Mouse (Mus musculus): ENCODE measurements around the gene Pold4. TPM values are rescaled to one million over a fixed set of nuclear protein-coding genes. Genes with fewer than 3 reads are reported as not detected.

Pold4 gene
- total and polyA plus RNA-seq, 3 experiments, result 36.8 to 76.4 (median 53.4) TPM

- Histone ChIP-seq H3K4me3 (replicated peaks in 1 of 3; ENCODE audit: low read depth in 2 of 3, low read length in 2 of 3, poor library complexity in 1 of 3) (peak overlapping the region; percentile 50 to 77 (median 53)), H3K9me3 (replicated peaks; ENCODE audit: low read length) (peaks cover 2% of the 10 kb centered on the region), H3K27me3 (replicated peaks) (peaks cover 2% of the 10 kb centered on the region), H3K4me1 (ENCODE audit: control insufficient read depth in 1 of 2, insufficient read depth in 2 of 2) (peaks cover 13 to 43% of the 10 kb centered on the region in 2 experiments), H3K9ac (ENCODE audit: insufficient read depth, low read depth) (peak overlapping the region; percentile 39), H3K4me2 (ENCODE audit: insufficient read depth, low read depth, poor library complexity, severe bottlenecking) (peak overlapping the region; percentile 83), H3K27ac (ENCODE audit: insufficient read depth, low read depth) (peak overlapping the region; percentile 38; the same call in 1 of the 2 replicates), H3K79me2 (replicated peaks; ENCODE audit: control insufficient read depth, extremely low read depth, insufficient read depth, poor library complexity, severe bottlenecking) (no peaks in the 10 kb centered on the region), H3K36me3 (replicated peaks in 1 of 2; ENCODE audit: control insufficient read depth in 1 of 2, insufficient read depth in 1 of 2, low read length in 1 of 2) (peaks cover 10 to 12% of the 10 kb centered on the region in 2 experiments)
- no peak for TF ChIP-seq GABPA (IDR thresholded peaks at IDR 0.05; ENCODE audit: insufficient replicate concordance, low read depth, low read length)
- no peak for TF ChIP-seq ZNF384 (IDR thresholded peaks at IDR 0.05; ENCODE audit: low read depth, low read length)
- no peak for TF ChIP-seq PAX5 (IDR thresholded peaks at IDR 0.05; ENCODE audit: low read length)
- TF ChIP-seq ZKSCAN1 (IDR thresholded peaks at IDR 0.05; ENCODE audit: borderline replicate concordance, low read depth, low read length), result no peak
- TF ChIP-seq TBP (conservative IDR thresholded peaks at IDR 0.05; ENCODE audit: low read depth, low read length), result no peak
- no peak for TF ChIP-seq ETS1 (conservative IDR thresholded peaks at IDR 0.05; ENCODE audit: low read depth, low read length)
- no peak for TF ChIP-seq TCF12 (IDR thresholded peaks at IDR 0.05; ENCODE audit: low read depth, low read length)
- no peak for TF ChIP-seq USF2 (conservative IDR thresholded peaks at IDR 0.05; ENCODE audit: low read depth, low read length)
- no peak for TF ChIP-seq IRF4 (IDR thresholded peaks at IDR 0.05; ENCODE audit: low read depth, low read length)
- no peak for DNase-seq (ENCODE audit: extremely low read depth)
- dilution Hi-C loops (cut with MboI; ENCODE audit: extremely low pct_ligation_motif_present, extremely low pct_unique_long_range_greater_than_20kb, low sequenced_read_pairs) (no loop called here), in situ Hi-C loops (cut with MboI; ENCODE audit: low pct_ligation_motif_present, low pct_unique_long_range_greater_than_20kb, low sequenced_read_pairs) (loop anchor here (5.0 to 10.0 kb wide), 2 partner anchors 49 to 167 kb away; partner anchors contain the start of gene Grk2)
Observed at GRCm38 (mm10) chr19:4257897-4258252, 26.2 kb downstream of the Pold4 start.

GRCm38 (mm10) chr19:4261038-4261698 lies 29.5 kb downstream of the Pold4 start:
- peak; percentile 66 for DNase-seq (ENCODE audit: extremely low read depth)
- in situ Hi-C loops (cut with MboI; ENCODE audit: low pct_ligation_motif_present, low pct_unique_long_range_greater_than_20kb, low sequenced_read_pairs), result no loop called here

More at GRCm38 (mm10) chr19:4261038-4261698, 29.5 kb downstream of the Pold4 start:
- Histone ChIP-seq H3K4me1 (ENCODE audit: control insufficient read depth in 1 of 2, insufficient read depth in 2 of 2) (peaks cover 17 to 55% of the 10 kb centered on the region in 2 experiments), H3K9me3 (replicated peaks; ENCODE audit: low read length) (no peaks in the 10 kb centered on the region), H3K4me2 (ENCODE audit: insufficient read depth, low read depth, poor library complexity, severe bottlenecking) (0 out of 2 replicates have a peak overlapping the region, but pooled peaks have one; percentile 37), H3K27ac (ENCODE audit: insufficient read depth, low read depth) (peak overlapping the region; percentile 32; the same call in 1 of the 2 replicates), H3K27me3 (replicated peaks) (no peaks in the 10 kb centered on the region), H3K9ac (ENCODE audit: insufficient read depth, low read depth) (no peak overlapping the region), H3K4me3 (replicated peaks in 1 of 3; ENCODE audit: low read depth in 2 of 3, low read length in 2 of 3, poor library complexity in 1 of 3) (no peak overlapping the region), H3K36me3 (replicated peaks in 1 of 2; ENCODE audit: control insufficient read depth in 1 of 2, insufficient read depth in 1 of 2, low read length in 1 of 2) (peaks cover 39 to 45% of the 10 kb centered on the region in 2 experiments), H3K79me2 (replicated peaks; ENCODE audit: control insufficient read depth, extremely low read depth, insufficient read depth, poor library complexity, severe bottlenecking) (no peaks in the 10 kb centered on the region)
- TF ChIP-seq ZNF384 (IDR thresholded peaks at IDR 0.05; ENCODE audit: low read depth, low read length) (peak; percentile 78), E2F4 (IDR thresholded peaks at IDR 0.05; ENCODE audit: insufficient replicate concordance, low read depth, low read length) (no peak), RAD21 (IDR thresholded peaks at IDR 0.05; ENCODE audit: low read depth, low read length) (peak; percentile 26), ZC3H11A (IDR thresholded peaks at IDR 0.05; ENCODE audit: low read depth, low read length) (no peak), MEF2A (IDR thresholded peaks at IDR 0.05; ENCODE audit: borderline replicate concordance, low read depth, low read length) (no peak), POLR2A (IDR thresholded peaks at IDR 0.05; ENCODE audit: low read depth, low read length) (no peak), SMC3 (IDR thresholded peaks at IDR 0.05; ENCODE audit: low read depth, low read length) (peak; percentile 52), ZKSCAN1 (IDR thresholded peaks at IDR 0.05; ENCODE audit: borderline replicate concordance, low read depth, low read length) (no peak), USF1 (IDR thresholded peaks at IDR 0.05; ENCODE audit: low read depth, low read length) (no peak), CTCF (conservative IDR thresholded peaks at IDR 0.05 in 1 of 2, IDR thresholded peaks at IDR 0.05 in 1 of 2; ENCODE audit: low read depth in 2 of 2, low read length in 2 of 2) (peak; percentile 10 to 62; a peak in 2 of 4 replicates), MXI1 (IDR thresholded peaks at IDR 0.05; ENCODE audit: low read depth, low read length) (no peak)
- dilution Hi-C loops (cut with MboI; ENCODE audit: extremely low pct_ligation_motif_present, extremely low pct_unique_long_range_greater_than_20kb, low sequenced_read_pairs), result no loop called here

Data from CH12.LX (cell line).